Mouse (Mus musculus) embryonic facial prominence, embryonic 11.5 days (tissue): ENCODE measurements at regions not wholly inside any gene's neighbourhood (a gene's known extent, or its start where the extent isn't known, plus 50 kb on each side); places are given as distances from the start of the nearest gene placed in this dataset.

Experiments used
- ATAC-seq: fragments of 200-750 bp; cut with Nextera tagmentation; replicated peaks from 2 replicates; pipeline ENCODE4 v1.8.0; 2017; ENCODE audit warnings: low read depth; ENCODE audit not compliant: insufficient number of reproducible peaks, low FRiP score, low TSS enrichment
- DNase-seq: peaks from one replicate; pipeline ENCODE4 v3.0.0-alpha.2; 2015; ENCODE audit warnings: low spot score
- H3K27ac ChIP-seq: fragments of 300-500 bp; sonication (generic); replicated peaks from 2 replicates; pipeline ENCODE4 v1.5.1; 2014; ENCODE audit warnings: mild to moderate bottlenecking, low read depth, low read length, control low read depth
- H3K27me3 ChIP-seq: fragments of 300-500 bp; sonication (generic); 2 replicates; pipeline ENCODE4 v1.6.1; 2014; ENCODE audit warnings: mild to moderate bottlenecking, low read length, moderate library complexity, mixed read lengths; ENCODE audit not compliant: control insufficient read depth, insufficient read depth
- H3K36me3 ChIP-seq: fragments of 300-500 bp; sonication (generic); replicated peaks from 2 replicates; pipeline ENCODE4 v1.6.1; 2014; ENCODE audit warnings: low read depth, mild to moderate bottlenecking, low read length, moderate library complexity, mixed read lengths; ENCODE audit not compliant: control insufficient read depth, insufficient read depth
- H3K4me1 ChIP-seq: fragments of 300-500 bp; sonication (generic); 2 replicates; pipeline ENCODE4 v1.6.1; 2014; ENCODE audit warnings: low read length, mixed read lengths; ENCODE audit not compliant: control insufficient read depth, insufficient read depth
- H3K4me2 ChIP-seq: fragments of 300-500 bp; sonication (generic); 2 replicates; pipeline ENCODE4 v1.6.1; 2014; ENCODE audit warnings: low read depth, mild to moderate bottlenecking, control low read depth, low read length, moderate library complexity
- H3K4me3 ChIP-seq: fragments of 300-500 bp; sonication (generic); 2 replicates; pipeline ENCODE4 v1.5.1; 2014; ENCODE audit warnings: low read depth, low read length, control low read depth
- H3K9ac ChIP-seq: fragments of 300-500 bp; sonication (generic); replicated peaks from 2 replicates; pipeline ENCODE4 v1.6.1; 2014; ENCODE audit warnings: mild to moderate bottlenecking, control low read depth, low read length
- H3K9me3 ChIP-seq: fragments of 300-500 bp; sonication (generic); replicated peaks from 2 replicates; pipeline ENCODE4 v1.6.1; 2016; ENCODE audit warnings: mild to moderate bottlenecking, low read length, inconsistent platforms, mixed read lengths; ENCODE audit not compliant: control insufficient read depth
- WGBS: fragments of 180-500 bp; shearing (Covaris S2); extraction: QIAGEN DNeasy Blood & Tissue Kit; methylation state at CpG from one replicate; pipeline ENCODE4 v1.1.7; 2014; 5-methylcytosine and 5-hydroxymethylcytosine counted together

- Histone ChIP-seq H3K9ac (no peak overlapping the region), H3K9me3 (no peaks in the 10 kb centered on the region), H3K4me1 (no peaks in the 10 kb centered on the region), H3K36me3 (no peaks in the 10 kb centered on the region), H3K27me3 (no peaks in the 10 kb centered on the region), H3K4me2 (no peak overlapping the region), H3K4me3 (no peak overlapping the region), H3K27ac (no peak overlapping the region)
- DNase-seq, result no peak
- ATAC-seq, result no peak
Measured at GRCm38 (mm10) chr1:82015341-82015740, 217.6 kb upstream of the Gm9747 start.

GRCm38 (mm10) chr1:82018701-82019404, 214.1 kb upstream of the Gm9747 start:
- 85% methylated on average over 7 of the region's 7 CpGs for WGBS
- no peaks in the 10 kb centered on the region for H3K9me3 ChIP-seq
- no peak overlapping the region for H3K9ac ChIP-seq
- H3K36me3 ChIP-seq, result no peaks in the 10 kb centered on the region
- no peaks in the 10 kb centered on the region for H3K27me3 ChIP-seq
- no peaks in the 10 kb centered on the region for H3K4me1 ChIP-seq
- H3K4me2 ChIP-seq, result no peak overlapping the region
- no peak overlapping the region for H3K4me3 ChIP-seq
- ATAC-seq (no peak), DNase-seq (no peak)
- H3K27ac ChIP-seq, result no peak overlapping the region

GRCm38 (mm10) chr1:82027761-82028160, 205.2 kb upstream of the Gm9747 start:
- no peak for DNase-seq

GRCm38 (mm10) chr1:82031130-82031529, 201.8 kb upstream of the Gm9747 start:
- H3K4me3 ChIP-seq, result no peak overlapping the region
- WGBS, result 72% methylated on average over 7 of the region's 7 CpGs
- no peaks in the 10 kb centered on the region for H3K9me3 ChIP-seq
- H3K4me1 ChIP-seq, result no peaks in the 10 kb centered on the region
- H3K4me2 ChIP-seq, result no peak overlapping the region
- DNase-seq (no peak), ATAC-seq (no peak)
- no peaks in the 10 kb centered on the region for H3K27me3 ChIP-seq
- no peak overlapping the region for H3K9ac ChIP-seq
- no peaks in the 10 kb centered on the region for H3K36me3 ChIP-seq
- H3K27ac ChIP-seq, result no peak overlapping the region

More at GRCm38 (mm10) chr1:82027761-82028160, 205.2 kb upstream of the Gm9747 start:
- no peak for ATAC-seq
- Histone ChIP-seq H3K9me3 (no peaks in the 10 kb centered on the region), H3K9ac (no peak overlapping the region), H3K27ac (no peak overlapping the region), H3K36me3 (no peaks in the 10 kb centered on the region), H3K4me1 (no peaks in the 10 kb centered on the region), H3K4me2 (no peak overlapping the region), H3K27me3 (no peaks in the 10 kb centered on the region), H3K4me3 (no peak overlapping the region)

- DNase-seq, result no peak
- H3K4me1 ChIP-seq, result no peaks in the 10 kb centered on the region
- no peak for ATAC-seq
- H3K4me3 ChIP-seq, result no peak overlapping the region
- WGBS, result 91% methylated on average over 1 of the region's 1 CpGs
- no peaks in the 10 kb centered on the region for H3K9me3 ChIP-seq
- H3K27me3 ChIP-seq, result no peaks in the 10 kb centered on the region
- no peak overlapping the region for H3K4me2 ChIP-seq
- H3K9ac ChIP-seq, result no peak overlapping the region
- H3K36me3 ChIP-seq, result no peaks in the 10 kb centered on the region
- H3K27ac ChIP-seq, result no peak overlapping the region
Measured at GRCm38 (mm10) chr1:82032410-82032809, 200.5 kb upstream of the Gm9747 start.

GRCm38 (mm10) chr1:82038171-82038570, 194.7 kb upstream of the Gm9747 start:
- Histone ChIP-seq H3K4me2 (no peak overlapping the region), H3K4me3 (no peak overlapping the region), H3K27me3 (no peaks in the 10 kb centered on the region), H3K36me3 (no peaks in the 10 kb centered on the region), H3K4me1 (no peaks in the 10 kb centered on the region), H3K27ac (no peak overlapping the region), H3K9ac (no peak overlapping the region), H3K9me3 (no peaks in the 10 kb centered on the region)
- ATAC-seq (no peak), DNase-seq (no peak)
- WGBS, result 87% methylated on average over 4 of the region's 4 CpGs

GRCm38 (mm10) chr1:82038698-82039097, 194.2 kb upstream of the Gm9747 start:
- no peak overlapping the region for H3K4me3 ChIP-seq
- no peak overlapping the region for H3K4me2 ChIP-seq
- no peaks in the 10 kb centered on the region for H3K4me1 ChIP-seq
- WGBS, result 67% methylated on average over 1 of the region's 1 CpGs
- H3K27me3 ChIP-seq, result no peaks in the 10 kb centered on the region
- H3K27ac ChIP-seq, result no peak overlapping the region
- no peaks in the 10 kb centered on the region for H3K36me3 ChIP-seq
- DNase-seq (no peak), ATAC-seq (no peak)
- no peaks in the 10 kb centered on the region for H3K9me3 ChIP-seq
- H3K9ac ChIP-seq, result no peak overlapping the region

GRCm38 (mm10) chr1:82041286-82042050, 191.4 kb upstream of the Gm9747 start:
- Histone ChIP-seq H3K36me3 (no peaks in the 10 kb centered on the region), H3K4me1 (no peaks in the 10 kb centered on the region), H3K4me3 (no peak overlapping the region), H3K9ac (no peak overlapping the region), H3K4me2 (no peak overlapping the region), H3K9me3 (no peaks in the 10 kb centered on the region), H3K27ac (no peak overlapping the region), H3K27me3 (no peaks in the 10 kb centered on the region)
- 0 out of 2 replicates have a peak, but pooled peaks have one; percentile 44 for ATAC-seq
- peak; percentile 40 for DNase-seq
- 41% methylated on average over 3 of the region's 3 CpGs for WGBS
